Mouse (Mus musculus) testis, adult 2 months (tissue): ENCODE data around the gene Gm21764. TPM values are rescaled to one million over a fixed set of nuclear protein-coding genes. Genes with fewer than 3 reads are reported as not detected.
"Not testable (repeated sequence)": the region's sequence is repeated elsewhere in the genome, so short reads cannot be mapped to it uniquely, and the experiment has no call there.

Experiments
- H3K27ac ChIP-seq: fragments of 200-500 bp; 2 replicates; pipeline ENCODE4 v1.5.1; 2012; ENCODE audit warnings: low read depth, low read length; ENCODE audit not compliant: control insufficient read depth, insufficient read depth
- H3K27me3 ChIP-seq: fragments of 200-500 bp; 2 replicates; pipeline ENCODE4 v1.6.1; 2012; ENCODE audit warnings: mild to moderate bottlenecking, low read length, moderate library complexity; ENCODE audit not compliant: control insufficient read depth, insufficient read depth
- H3K36me3 ChIP-seq: fragments of 200-500 bp; 2 replicates; pipeline ENCODE4 v1.6.1; 2012; ENCODE audit warnings: mild to moderate bottlenecking, low read length; ENCODE audit not compliant: control insufficient read depth, insufficient read depth
- H3K4me1 ChIP-seq: fragments of 200-500 bp; 2 replicates; pipeline ENCODE4 v1.6.1; 2012; ENCODE audit warnings: low read length; ENCODE audit not compliant: control insufficient read depth, insufficient read depth
- H3K4me3 ChIP-seq: fragments of 200-500 bp; 2 replicates; pipeline ENCODE4 v1.5.1; 2012; ENCODE audit warnings: low read depth, mild to moderate bottlenecking, low read length, moderate library complexity, mixed read lengths; ENCODE audit not compliant: control insufficient read depth
- polyA plus RNA-seq: library from polyadenylated mRNA; depleted of rRNA; stranded (reverse); fragments of >200 nt; gene quantifications from 2 replicates; pipeline ENCODE4 v1.2.3, GENCODE M21; 2012; rRNA removed

Gm21764 gene
- not detected in 2 replicates for polyA plus RNA-seq

DNA sequence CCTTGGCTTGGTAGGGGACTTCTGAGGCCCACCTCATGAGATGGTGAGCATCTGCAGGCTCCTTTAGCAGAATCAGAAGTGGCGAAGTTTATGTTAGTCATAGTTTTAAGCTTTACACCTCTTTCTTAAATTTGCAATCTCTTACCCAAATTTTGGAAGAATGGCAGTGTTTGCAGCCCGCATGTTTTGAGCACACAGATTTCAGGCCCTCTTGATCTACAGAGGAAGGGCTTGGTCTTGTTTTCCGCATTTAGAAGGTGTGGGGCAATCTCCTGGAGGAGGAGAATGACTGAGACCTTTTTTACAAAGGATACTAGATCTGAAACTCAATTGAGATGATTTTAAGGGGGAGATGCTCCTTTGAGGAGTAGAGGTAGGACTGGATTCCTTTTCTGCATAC, at the start of gene Gm21764:
Gm21764 (minus strand) TSS at position 101 of the 400 bp plus-strand sequence.
- H3K4me1 ChIP-seq, H3K27ac ChIP-seq, H3K27me3 ChIP-seq, H3K36me3 ChIP-seq, H3K4me3 ChIP-seq: not testable (repeated sequence)

DNA sequence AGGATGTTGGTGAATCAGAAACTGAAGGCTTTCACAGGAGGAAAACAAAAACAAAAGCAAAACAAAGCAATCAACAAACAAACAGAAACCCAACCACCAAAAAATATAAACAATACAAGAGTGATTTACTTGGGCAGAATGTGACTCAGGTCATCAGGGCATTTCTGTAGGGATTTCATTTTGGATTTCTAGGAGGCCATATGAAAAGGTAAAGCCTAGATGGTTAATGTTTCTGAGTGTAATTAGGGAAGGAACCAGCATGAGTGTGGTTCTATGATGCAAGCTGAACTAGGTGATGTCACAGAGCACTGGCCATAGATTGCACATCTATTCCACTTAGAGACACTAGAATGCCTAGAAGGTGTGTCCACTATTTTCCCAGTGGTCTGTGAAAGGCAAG, 27.2 kb upstream of the Gm21764 start, which contains the start of gene Ssty1:
Ssty1 (plus strand) TSS at position 301 of the 400 bp plus-strand sequence.
- H3K4me3 ChIP-seq, H3K4me1 ChIP-seq, H3K27me3 ChIP-seq, H3K36me3 ChIP-seq, H3K27ac ChIP-seq: not testable (repeated sequence)

Other genes starting within 250 kb of the Gm21764 start
- not detected in 2 replicates for gene Gm21904, start 215.5 kb downstream of the Gm21764 start, polyA plus RNA-seq
- not detected in 2 replicates for gene Gm20772, start 187.1 kb downstream of the Gm21764 start, polyA plus RNA-seq
- 2.1 and 2.5 TPM in 2 replicates for gene Gm20831, start 187.1 kb downstream of the Gm21764 start, polyA plus RNA-seq
- not detected in 2 replicates for gene Srsy, start 124.5 kb downstream of the Gm21764 start, polyA plus RNA-seq
- gene Ssty1, start 27.3 kb upstream of the Gm21764 start, polyA plus RNA-seq = not detected in 2 replicates